Mouse (Mus musculus) left cerebral cortex, postnatal 25 days (tissue): ENCODE measurements at regions not wholly inside any gene's neighbourhood (a gene's known extent, or its start where the extent isn't known, plus 50 kb on each side); places are given as distances from the start of the nearest gene placed in this dataset.

Source experiments
- DNase-seq, 2 experiments: peaks; one replicate each; pipeline ENCODE4 v3.0.0; 2022; ENCODE audit warnings: low spot score in 2 of 2, mixed read lengths in 1 of 2
- intact Hi-C: fragments of 180-260 bp; cut with DNase I; formaldehyde crosslinking; loops from one replicate; pipeline ENCODE4 v1.15.1; 2025

- intact Hi-C loops, result no loop called here
- DNase-seq, result no peak
Observed at GRCm38 (mm10) chr1:168068920-168069590, 363.0 kb downstream of the Pbx1 start.
